Mouse (Mus musculus) lung, postnatal 14 days (tissue): ENCODE data around the gene Dpp9.
"Not testable (repeated sequence)": the region's sequence is repeated elsewhere in the genome, so short reads cannot be mapped to it uniquely, and the experiment has no call there.

Source experiments
- DNase-seq: peaks from one replicate; pipeline ENCODE4 v3.0.0; 2021

The Dpp9 gene

GRCm38 (mm10) chr17:56218377-56219191 lies at the start of gene Dpp9:
Dpp9 (minus strand) TSS chr17:56218905.
- DNase-seq: peak; percentile 88

- DNase-seq: no peak
Measured at GRCm38 (mm10) chr17:56266271-56266670, 47.6 kb upstream of the Dpp9 start.

- DNase-seq: no peak
Measured at GRCm38 (mm10) chr17:56265869-56266268, 47.2 kb upstream of the Dpp9 start.

- no peak for DNase-seq
Measured at GRCm38 (mm10) chr17:56265011-56265410, 46.3 kb upstream of the Dpp9 start.

GRCm38 (mm10) chr17:56264020-56264419 lies 45.3 kb upstream of the Dpp9 start:
- peak; percentile 87 for DNase-seq

- DNase-seq: no peak
Measured at GRCm38 (mm10) chr17:56262645-56263094, 44.0 kb upstream of the Dpp9 start.

GRCm38 (mm10) chr17:56261166-56261565 lies 42.5 kb upstream of the Dpp9 start:
- no peak for DNase-seq

- DNase-seq: no peak
Measured at GRCm38 (mm10) chr17:56259301-56260037, 40.8 kb upstream of the Dpp9 start.

GRCm38 (mm10) chr17:56258812-56259211 lies 40.1 kb upstream of the Dpp9 start:
- DNase-seq: not testable (repeated sequence)

GRCm38 (mm10) chr17:56258269-56258668 lies 39.6 kb upstream of the Dpp9 start:
- DNase-seq: not testable (repeated sequence)

GRCm38 (mm10) chr17:56257181-56257894 lies 38.6 kb upstream of the Dpp9 start:
- DNase-seq: no peak

GRCm38 (mm10) chr17:56256239-56256881 lies 37.7 kb upstream of the Dpp9 start, which contains the start of gene Fem1a:
Fem1a (plus strand) TSS chr17:56256810.
- peak; percentile 90 for DNase-seq

GRCm38 (mm10) chr17:56255863-56256238 lies 37.1 kb upstream of the Dpp9 start:
- peak; percentile 100 for DNase-seq

GRCm38 (mm10) chr17:56255429-56255828 lies 36.7 kb upstream of the Dpp9 start:
- DNase-seq: no peak

- DNase-seq: no peak
Measured at GRCm38 (mm10) chr17:56254695-56255094, 36.0 kb upstream of the Dpp9 start.

- DNase-seq: peak; percentile 82
Measured at GRCm38 (mm10) chr17:56251136-56251829, 32.6 kb upstream of the Dpp9 start.

GRCm38 (mm10) chr17:56245608-56246007 lies 26.9 kb upstream of the Dpp9 start:
- no peak for DNase-seq

GRCm38 (mm10) chr17:56241541-56242401 lies 23.1 kb upstream of the Dpp9 start:
- DNase-seq: peak; percentile 97

GRCm38 (mm10) chr17:56233818-56234469 lies 15.2 kb upstream of the Dpp9 start:
- no peak for DNase-seq

- DNase-seq: no peak
Measured at GRCm38 (mm10) chr17:56233389-56233788, 14.7 kb upstream of the Dpp9 start.

GRCm38 (mm10) chr17:56229943-56230342 lies 11.2 kb upstream of the Dpp9 start:
- no peak for DNase-seq
